Mouse (Mus musculus) forebrain, embryonic 11.5 days (tissue): Measurements from ENCODE around the gene Sspn. TPM values are rescaled to one million over a fixed set of nuclear protein-coding genes. Genes with fewer than 3 reads are reported as not detected.

Experiments used
- ATAC-seq: fragments of 200-750 bp; cut with Nextera tagmentation; replicated peaks from 2 replicates; pipeline ENCODE4 v1.8.0; 2017; ENCODE audit warnings: moderate TSS enrichment; ENCODE audit not compliant: low FRiP score
- DNase-seq: peaks from one replicate; pipeline ENCODE4 v3.0.0-alpha.2; 2017; ENCODE audit warnings: low spot score
- H3K27ac ChIP-seq: fragments of 300-500 bp; sonication (generic); 2 replicates; pipeline ENCODE4 v1.5.1; 2014; ENCODE audit warnings: low read depth, low read length
- H3K27me3 ChIP-seq: fragments of 300-500 bp; sonication (generic); 2 replicates; pipeline ENCODE4 v1.6.1; 2014; ENCODE audit warnings: mild to moderate bottlenecking, low read length, mixed read lengths; ENCODE audit not compliant: control insufficient read depth, insufficient read depth
- H3K36me3 ChIP-seq: fragments of 300-500 bp; sonication (generic); 2 replicates; pipeline ENCODE4 v1.6.1; 2014; ENCODE audit warnings: mild to moderate bottlenecking, low read length, moderate library complexity, mixed read lengths; ENCODE audit not compliant: control insufficient read depth, insufficient read depth
- H3K4me1 ChIP-seq: fragments of 300-500 bp; sonication (generic); replicated peaks from 2 replicates; pipeline ENCODE4 v1.6.1; 2014; ENCODE audit warnings: low read length, mixed read lengths; ENCODE audit not compliant: control insufficient read depth, insufficient read depth
- H3K4me2 ChIP-seq: fragments of 300-500 bp; sonication (generic); 2 replicates; pipeline ENCODE4 v1.6.1; 2014; ENCODE audit warnings: low read depth, mild to moderate bottlenecking, low read length, moderate library complexity, mixed read lengths; ENCODE audit not compliant: severe bottlenecking
- H3K4me3 ChIP-seq: fragments of 300-500 bp; sonication (generic); 2 replicates; pipeline ENCODE4 v1.5.1; 2014; ENCODE audit warnings: low read depth, low read length
- H3K9ac ChIP-seq: fragments of 300-500 bp; sonication (generic); 2 replicates; pipeline ENCODE4 v1.6.1; 2014; ENCODE audit warnings: low read length
- H3K9me3 ChIP-seq: fragments of 300-500 bp; sonication (generic); 2 replicates; pipeline ENCODE4 v1.6.1; 2016; ENCODE audit warnings: low read length, mixed read lengths; ENCODE audit not compliant: control insufficient read depth
- WGBS: fragments of 180-500 bp; shearing (Covaris S2); extraction: QIAGEN DNeasy Blood & Tissue Kit; methylation state at CpG from one replicate; pipeline ENCODE4 v1.1.7; 2014; 5-methylcytosine and 5-hydroxymethylcytosine counted together
- polyA plus RNA-seq: library from polyadenylated mRNA; unstranded; fragments of >200 nt; fragmentation: Nextera tagmentation; extraction: Ambion mirVana; gene quantifications from 2 replicates; pipeline ENCODE4 v1.2.1, GENCODE M21; 2014

The Sspn gene
- polyA plus RNA-seq, 1 experiment from 2014 or later: 2.0 TPM

DNA sequence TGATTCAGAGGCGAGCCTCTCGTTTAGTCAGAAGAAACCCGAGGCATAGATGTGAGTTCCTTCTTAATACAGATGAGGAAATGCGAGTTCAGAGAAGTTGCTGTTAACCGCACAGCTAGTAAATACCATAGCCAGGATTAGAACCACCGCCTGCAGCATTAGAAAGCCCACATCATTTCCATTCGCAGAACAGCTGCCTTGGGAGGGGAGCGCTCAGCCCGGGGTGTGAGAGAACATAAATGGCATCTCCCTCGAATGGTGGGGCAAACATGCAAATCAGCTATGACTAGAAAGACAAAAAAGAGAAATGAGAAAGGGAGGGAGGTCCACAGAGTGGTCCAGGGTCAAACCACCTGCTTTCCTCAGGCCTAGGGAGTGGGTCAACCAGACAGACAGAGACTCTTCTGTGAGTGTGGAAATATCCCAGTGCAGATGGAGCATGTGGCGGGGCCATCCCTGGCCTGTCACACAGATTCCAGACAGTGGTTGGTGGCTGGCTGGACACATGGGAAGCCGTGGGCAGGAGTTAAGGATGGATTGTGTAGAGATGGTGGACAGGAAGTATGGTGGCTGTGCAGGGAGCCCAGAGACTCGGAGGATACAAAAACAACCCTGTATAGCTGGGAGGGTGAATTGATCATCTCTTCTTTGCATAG is 37.9 kb upstream of the Sspn start:
- no peak for ATAC-seq
- no peaks in the 10 kb centered on the region for H3K9me3 ChIP-seq
- H3K4me2 ChIP-seq: no peak overlapping the region
- H3K9ac ChIP-seq: no peak overlapping the region
- H3K36me3 ChIP-seq: no peaks in the 10 kb centered on the region
- H3K4me1 ChIP-seq: no peaks in the 10 kb centered on the region
- no peaks in the 10 kb centered on the region for H3K27me3 ChIP-seq
- DNase-seq: no peak
- 87% methylated on average over 13 of the region's 13 CpGs for WGBS
- H3K27ac ChIP-seq: no peak overlapping the region
- H3K4me3 ChIP-seq: no peak overlapping the region

DNA sequence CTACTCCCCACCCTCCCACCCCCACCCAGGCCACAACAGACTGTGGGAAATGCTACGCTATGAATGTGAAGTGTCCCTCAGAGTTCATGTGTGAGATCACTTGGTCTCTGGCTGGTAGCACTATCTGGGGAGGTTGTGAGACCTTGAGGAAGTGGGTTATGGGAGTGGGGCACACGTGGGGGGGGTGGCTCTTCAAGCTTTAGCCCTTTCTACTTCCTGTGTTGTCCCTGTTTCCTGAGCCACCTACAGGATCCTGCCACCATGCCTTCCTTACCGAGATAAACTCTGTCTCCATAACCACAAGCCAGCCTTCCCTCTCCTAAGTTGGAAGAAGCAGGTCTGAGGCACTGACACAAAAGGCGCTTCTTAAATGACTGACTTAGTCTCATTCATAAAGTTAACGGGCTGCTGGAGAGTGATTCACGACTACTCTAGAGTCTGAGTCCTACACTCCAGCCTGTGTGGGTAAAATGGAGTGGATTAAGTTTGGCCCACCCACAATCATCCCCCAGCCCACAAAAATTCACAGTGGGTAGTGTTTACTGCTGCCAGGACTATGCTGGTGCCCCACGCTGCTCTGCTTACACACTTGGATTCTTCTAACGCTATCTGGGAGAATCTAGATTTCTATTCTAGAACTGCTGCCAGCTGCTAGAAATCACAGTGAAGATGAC is 36.6 kb upstream of the Sspn start:
- no peak for DNase-seq
- Histone ChIP-seq H3K9ac (no peak overlapping the region), H3K36me3 (no peaks in the 10 kb centered on the region), H3K27me3 (no peaks in the 10 kb centered on the region), H3K9me3 (no peaks in the 10 kb centered on the region), H3K27ac (no peak overlapping the region), H3K4me2 (no peak overlapping the region), H3K4me3 (no peak overlapping the region), H3K4me1 (no peaks in the 10 kb centered on the region)
- no peak for ATAC-seq
- 64% methylated on average over 8 of the region's 8 CpGs for WGBS

DNA sequence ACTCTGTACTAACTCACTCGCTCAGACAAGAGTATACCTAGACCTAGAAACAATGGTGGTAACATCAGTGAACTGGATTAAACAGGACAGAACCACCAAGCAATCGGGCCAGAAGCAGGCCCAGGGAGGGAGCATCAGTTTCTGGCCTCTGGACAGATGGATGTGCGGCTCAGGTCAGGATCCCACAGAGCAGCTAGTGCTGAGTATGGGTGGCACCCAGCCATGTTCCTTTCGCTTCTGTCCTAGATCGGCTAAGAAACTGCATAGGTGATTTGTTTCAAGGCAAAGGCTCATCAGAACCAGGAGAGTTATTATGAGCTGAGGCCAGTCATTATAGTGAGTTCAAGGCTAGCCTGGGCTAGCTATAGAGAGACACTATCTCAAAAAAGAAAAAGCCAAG is 27.3 kb upstream of the Sspn start:
- H3K4me1 ChIP-seq: no peaks in the 10 kb centered on the region
- H3K9me3 ChIP-seq: no peaks in the 10 kb centered on the region
- WGBS: 90% methylated on average over 5 of the region's 5 CpGs
- ATAC-seq: no peak
- H3K9ac ChIP-seq: no peak overlapping the region
- peak; percentile 38 for DNase-seq
- H3K36me3 ChIP-seq: no peaks in the 10 kb centered on the region
- H3K4me2 ChIP-seq: no peak overlapping the region
- no peaks in the 10 kb centered on the region for H3K27me3 ChIP-seq
- H3K27ac ChIP-seq: no peak overlapping the region
- no peak overlapping the region for H3K4me3 ChIP-seq

DNA sequence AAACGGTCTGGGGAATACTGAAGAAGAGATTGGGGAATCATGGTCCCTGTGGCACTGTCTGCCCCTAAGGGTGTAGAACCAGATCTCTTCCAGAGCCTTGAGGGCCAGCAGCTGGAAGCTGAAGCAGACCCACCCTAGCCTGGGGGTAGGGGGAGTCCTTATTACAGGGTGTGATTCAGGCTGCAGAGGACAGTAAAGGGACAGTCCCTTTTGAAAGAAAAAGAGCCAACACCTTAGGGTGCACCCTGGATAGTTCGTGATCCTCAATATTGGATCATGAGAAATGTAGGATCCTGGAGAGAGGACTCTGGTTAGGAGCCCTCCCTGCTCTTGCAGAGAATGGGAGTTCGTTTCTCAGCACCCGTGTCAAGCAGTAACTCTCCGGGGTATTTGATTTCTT is 26.8 kb upstream of the Sspn start:
- WGBS: 80% methylated on average over 5 of the region's 5 CpGs
- DNase-seq: peak; percentile 29
- no peak for ATAC-seq

DNA sequence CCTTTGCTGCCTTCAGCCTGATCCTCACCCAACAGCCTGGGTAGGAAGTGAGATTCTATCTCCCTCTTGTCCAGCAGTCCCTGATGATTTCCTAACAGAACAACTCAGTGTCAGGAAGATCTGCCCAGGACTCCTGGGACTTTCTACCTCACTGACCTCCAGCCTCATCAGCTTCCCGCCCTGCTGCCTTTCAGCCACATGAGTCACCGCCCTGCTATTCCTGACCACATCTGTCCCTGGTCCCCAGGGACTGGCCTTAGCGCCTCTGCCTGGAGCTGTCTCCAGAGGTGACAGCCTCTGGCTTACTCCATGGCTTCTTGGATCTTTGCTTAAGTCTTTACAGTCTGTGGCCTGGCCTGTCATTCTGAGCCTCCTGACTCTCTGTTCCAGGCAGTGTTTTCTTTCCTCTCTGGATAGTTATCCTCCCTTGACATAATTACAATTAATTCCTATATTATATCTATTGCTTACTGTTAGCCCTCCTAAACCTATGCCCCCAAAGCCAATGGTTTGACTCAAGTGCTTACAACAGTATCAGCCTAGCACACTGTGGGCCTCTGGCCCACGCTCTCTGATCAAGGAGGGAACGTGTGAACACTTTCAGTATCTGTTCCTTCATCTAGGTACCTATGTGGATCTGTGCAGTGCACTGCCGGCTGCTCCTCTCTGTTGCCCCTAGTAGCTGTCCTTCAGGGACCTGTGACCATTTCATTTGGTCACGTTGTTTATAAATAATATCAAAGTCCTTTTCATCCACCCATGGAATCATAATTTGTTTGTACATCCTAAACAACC is 25.1 kb upstream of the Sspn start:
- Histone ChIP-seq H3K27ac (no peak overlapping the region), H3K4me1 (no peaks in the 10 kb centered on the region), H3K36me3 (no peaks in the 10 kb centered on the region), H3K9ac (no peak overlapping the region), H3K4me2 (no peak overlapping the region), H3K4me3 (no peak overlapping the region), H3K9me3 (no peaks in the 10 kb centered on the region), H3K27me3 (no peaks in the 10 kb centered on the region)
- WGBS: 71% methylated on average over 7 of the region's 7 CpGs
- ATAC-seq (no peak), DNase-seq (peak; percentile 42)

More for the DNA sequence above, 26.8 kb upstream of the Sspn start:
- Histone ChIP-seq H3K4me1 (no peaks in the 10 kb centered on the region), H3K4me3 (no peak overlapping the region), H3K27ac (no peak overlapping the region), H3K4me2 (no peak overlapping the region), H3K27me3 (no peaks in the 10 kb centered on the region), H3K9me3 (no peaks in the 10 kb centered on the region), H3K36me3 (no peaks in the 10 kb centered on the region), H3K9ac (no peak overlapping the region)

DNA sequence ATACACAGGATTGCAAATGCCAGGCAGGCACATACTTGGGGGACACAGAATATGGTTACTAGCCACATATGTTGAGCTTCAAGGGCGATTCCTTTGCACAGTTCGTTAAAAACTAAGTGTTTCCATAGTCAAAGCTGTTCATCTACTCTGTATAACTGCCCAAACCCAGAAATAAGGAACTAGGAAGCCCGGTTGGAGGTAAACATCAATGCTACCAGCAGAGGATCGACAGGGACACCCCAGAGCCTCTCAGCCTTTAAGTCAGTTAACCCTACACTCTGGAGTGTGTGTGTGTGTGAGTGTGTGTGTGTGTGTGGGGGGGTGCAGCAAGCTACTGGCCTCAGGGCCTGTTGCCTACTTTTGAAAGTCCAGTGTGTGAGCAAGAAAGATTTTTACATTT is 21.5 kb upstream of the Sspn start:
- 82% methylated on average over 4 of the region's 4 CpGs for WGBS
- H3K27ac ChIP-seq: no peak overlapping the region

DNA sequence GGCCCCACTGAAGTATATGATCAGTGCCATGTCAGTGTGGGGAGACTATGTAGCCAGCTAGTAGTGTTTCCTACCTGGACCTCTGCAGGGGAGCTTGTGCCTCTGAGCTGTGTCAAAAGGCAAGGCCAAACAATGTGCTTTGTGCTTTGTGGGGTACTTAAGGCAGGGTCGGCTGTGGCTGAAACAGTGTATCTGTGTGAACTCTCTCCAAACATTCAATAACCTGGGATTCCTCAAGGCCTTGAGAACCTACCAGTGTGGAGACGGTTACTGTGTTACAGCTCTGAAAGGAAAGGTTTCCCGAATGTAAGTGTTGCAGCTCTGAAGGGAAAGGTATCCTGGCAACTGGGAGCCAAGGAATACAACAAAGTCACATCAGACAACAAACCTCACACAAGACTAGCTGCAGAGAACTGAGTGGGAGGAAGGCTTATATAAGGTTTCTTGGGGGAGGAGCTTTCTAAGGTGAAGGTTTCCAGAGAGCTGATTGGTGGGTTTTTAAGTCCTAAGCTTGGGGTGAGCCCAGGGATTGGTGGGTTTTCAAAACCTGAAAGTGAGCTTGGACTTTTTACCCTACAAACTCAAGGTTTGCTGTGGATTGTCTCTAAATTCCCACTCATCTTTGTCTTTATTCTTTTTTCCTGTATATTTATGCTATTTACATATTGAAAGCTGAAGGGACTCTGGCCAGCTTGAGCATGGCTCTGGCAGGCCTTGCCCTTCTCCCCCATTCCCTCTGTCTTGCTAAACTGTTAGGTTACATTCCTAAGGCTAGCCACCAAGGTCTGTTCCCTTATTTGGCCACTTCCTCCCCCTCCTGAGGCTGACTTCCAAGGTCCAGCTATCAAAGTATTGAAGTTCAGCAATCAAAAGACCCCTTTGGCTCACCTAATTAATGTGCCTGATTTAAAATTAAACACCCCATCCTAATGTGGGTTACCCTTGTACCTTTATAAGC is 20.7 kb upstream of the Sspn start:
- no peak overlapping the region for H3K4me2 ChIP-seq
- H3K9ac ChIP-seq: no peak overlapping the region
- no peaks in the 10 kb centered on the region for H3K9me3 ChIP-seq
- H3K27me3 ChIP-seq: no peaks in the 10 kb centered on the region
- H3K36me3 ChIP-seq: no peaks in the 10 kb centered on the region
- H3K4me1 ChIP-seq: no peaks in the 10 kb centered on the region
- DNase-seq: no peak
- WGBS: 63% methylated on average over 3 of the region's 3 CpGs
- H3K27ac ChIP-seq: no peak overlapping the region
- ATAC-seq: no peak
- no peak overlapping the region for H3K4me3 ChIP-seq

More for the DNA sequence above, 21.5 kb upstream of the Sspn start:
- Histone ChIP-seq H3K9me3 (no peaks in the 10 kb centered on the region), H3K9ac (no peak overlapping the region), H3K4me2 (no peak overlapping the region), H3K4me1 (no peaks in the 10 kb centered on the region), H3K36me3 (no peaks in the 10 kb centered on the region), H3K27me3 (no peaks in the 10 kb centered on the region), H3K4me3 (no peak overlapping the region)
- DNase-seq (no peak), ATAC-seq (no peak)

DNA sequence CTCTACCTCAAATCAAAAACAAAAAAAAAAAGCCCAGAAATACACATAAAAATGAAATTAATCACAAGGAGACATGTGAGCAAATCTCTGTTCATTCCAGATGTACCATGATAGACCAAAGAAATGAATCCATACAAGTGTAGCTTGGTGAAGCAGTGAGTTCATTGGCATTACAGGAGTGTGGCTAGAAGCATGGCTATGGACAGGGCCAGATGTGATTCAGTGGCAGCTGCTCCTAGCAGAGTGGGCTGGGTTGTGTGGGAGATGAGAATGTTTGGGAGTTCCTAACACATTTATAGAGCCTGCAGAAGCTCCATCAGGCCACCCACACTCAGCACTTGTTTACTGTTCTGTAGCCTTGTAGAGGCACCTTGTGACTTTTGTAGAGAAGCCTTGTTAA is 19.2 kb upstream of the Sspn start:
- no peaks in the 10 kb centered on the region for H3K9me3 ChIP-seq
- no peaks in the 10 kb centered on the region for H3K27me3 ChIP-seq
- no peak for DNase-seq
- H3K4me1 ChIP-seq: no peaks in the 10 kb centered on the region
- no peak overlapping the region for H3K4me3 ChIP-seq
- no peak overlapping the region for H3K9ac ChIP-seq
- no peak for ATAC-seq
- H3K4me2 ChIP-seq: no peak overlapping the region
- H3K36me3 ChIP-seq: no peaks in the 10 kb centered on the region
- H3K27ac ChIP-seq: no peak overlapping the region
